Mouse (Mus musculus) stomach, postnatal 0 days (tissue): Measurements from ENCODE around the gene Krt16. TPM values are rescaled to one million over a fixed set of nuclear protein-coding genes. Genes with fewer than 3 reads are reported as not detected.

Source experiments
- ATAC-seq: fragments of 200-750 bp; cut with Nextera tagmentation; 2 replicates; pipeline ENCODE4 v1.8.0; 2017; ENCODE audit not compliant: low FRiP score, low TSS enrichment
- DNase-seq: peaks from one replicate; pipeline ENCODE4 v3.0.0-alpha.2; 2016; ENCODE audit warnings: low spot score
- H3K27ac ChIP-seq: fragments of 300-500 bp; sonication (generic); replicated peaks from 2 replicates; pipeline ENCODE4 v1.5.1; 2014; ENCODE audit warnings: mild to moderate bottlenecking, control low read depth
- H3K27me3 ChIP-seq: fragments of 300-500 bp; sonication (generic); 2 replicates; pipeline ENCODE4 v1.6.1; 2014; ENCODE audit warnings: low read length; ENCODE audit not compliant: control insufficient read depth, insufficient read depth
- H3K36me3 ChIP-seq: fragments of 300-500 bp; sonication (generic); 2 replicates; pipeline ENCODE4 v1.6.1; 2014; ENCODE audit warnings: low read length, mixed read lengths; ENCODE audit not compliant: control insufficient read depth, insufficient read depth
- H3K4me1 ChIP-seq: fragments of 300-500 bp; sonication (generic); replicated peaks from 2 replicates; pipeline ENCODE4 v1.6.1; 2014; ENCODE audit warnings: antibody characterized with exemption; ENCODE audit not compliant: control insufficient read depth, insufficient read depth
- H3K4me2 ChIP-seq: fragments of 300-500 bp; sonication (generic); replicated peaks from 2 replicates; pipeline ENCODE4 v1.6.1; 2014; ENCODE audit warnings: low read depth, mild to moderate bottlenecking, control low read depth, moderate library complexity
- H3K4me3 ChIP-seq: fragments of 300-500 bp; sonication (generic); 2 replicates; pipeline ENCODE4 v1.5.1; 2014; ENCODE audit warnings: low read depth, low read length, control low read depth
- H3K9ac ChIP-seq: fragments of 300-500 bp; sonication (generic); 2 replicates; pipeline ENCODE4 v1.6.1; 2014; ENCODE audit warnings: mild to moderate bottlenecking, low read length, control low read depth, mixed read lengths
- H3K9me3 ChIP-seq: fragments of 300-500 bp; sonication (generic); 2 replicates; pipeline ENCODE4 v1.6.1; 2016; ENCODE audit warnings: low read length; ENCODE audit not compliant: control insufficient read depth
- CTCF ChIP-seq: IDR thresholded peaks from 2 replicates; pipeline ENCODE4 v1.5.1; 2016; ENCODE audit warnings: antibody characterized with exemption, low read depth, mild to moderate bottlenecking, moderate library complexity
- EP300 ChIP-seq: optimal IDR thresholded peaks from 2 replicates; pipeline ENCODE3; 2016; ENCODE audit warnings: antibody characterized with exemption
- WGBS: fragments of 180-500 bp; shearing (Covaris S2); extraction: QIAGEN DNeasy Blood & Tissue Kit; methylation state at CpG from one replicate; pipeline ENCODE4 v1.1.7; 2014; 5-methylcytosine and 5-hydroxymethylcytosine counted together
- polyA plus RNA-seq: library from polyadenylated mRNA; unstranded; fragments of >200 nt; fragmentation: Nextera tagmentation; extraction: Ambion mirVana; gene quantifications from 2 replicates; pipeline ENCODE4 v1.2.1, GENCODE M21; 2015

Krt16 gene
- polyA plus RNA-seq, 1 experiment from 2014 or later = 2.1 TPM

DNA sequence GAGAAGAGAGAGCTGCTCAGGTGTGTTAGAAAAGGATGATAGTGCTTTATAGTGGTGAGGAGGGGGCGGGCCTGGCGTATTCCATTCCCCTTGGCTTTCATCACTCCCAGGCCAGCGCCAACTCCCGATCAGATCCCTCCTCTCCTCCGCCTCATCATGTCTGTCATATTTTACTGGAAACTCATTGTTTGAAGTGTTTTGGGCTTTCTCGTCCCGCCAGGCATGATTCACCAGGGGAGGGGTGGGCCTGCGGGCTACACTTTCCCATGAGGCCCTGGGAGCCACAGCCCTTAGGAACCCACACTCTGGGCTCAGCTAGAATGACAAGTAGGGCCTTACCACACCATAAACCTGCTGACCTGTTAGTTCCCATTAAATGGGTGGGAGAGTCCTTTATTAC is 41.2 kb downstream of the Krt16 start, which contains the start of gene Krt14:
Krt14 (minus strand) TSS at position 51 of the 400 bp plus-strand sequence.
- DNase-seq = no peak
- Histone ChIP-seq H3K4me1 (no peaks in the 10 kb centered on the region), H3K4me3 (peak within 1 kb of the TSS; percentile 15), H3K36me3 (no peaks in the 10 kb centered on the region), H3K9me3 (no peaks in the 10 kb centered on the region), H3K27me3 (no peaks in the 10 kb centered on the region), H3K27ac (peak within 1 kb of the TSS; percentile 63), H3K4me2 (no peak within 1 kb of the TSS), H3K9ac (no peak within 1 kb of the TSS)
- ATAC-seq = no peak
- no peak for TF ChIP-seq CTCF
- TF ChIP-seq EP300 = no peak
- 70% methylated on average over 8 of the region's 8 CpGs for WGBS

DNA sequence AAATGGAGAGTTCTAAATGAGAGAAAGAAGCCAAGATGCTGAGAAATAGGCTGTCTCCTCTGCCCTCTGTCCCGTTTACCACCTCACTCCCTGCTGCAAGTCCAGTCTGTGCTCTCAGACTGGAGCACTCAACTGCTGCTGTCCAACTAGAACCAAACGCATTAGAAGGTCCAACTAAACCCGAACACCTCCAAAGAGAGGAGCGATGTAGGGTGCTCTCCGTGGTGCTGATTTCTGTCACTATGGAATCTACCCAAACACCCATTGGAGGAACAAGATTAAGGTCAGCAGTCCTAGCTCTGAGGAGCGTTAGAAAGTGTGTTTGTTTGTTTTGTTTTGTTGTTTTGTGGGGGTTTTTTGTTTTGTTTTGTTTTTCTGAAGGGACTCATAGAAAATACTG is 45.3 kb downstream of the Krt16 start:
- no peak overlapping the region for H3K4me3 ChIP-seq
- ATAC-seq (no peak), DNase-seq (peak; percentile 69)
- no peaks in the 10 kb centered on the region for H3K27me3 ChIP-seq
- TF ChIP-seq CTCF (no peak), EP300 (no peak)
- H3K36me3 ChIP-seq = no peaks in the 10 kb centered on the region
- H3K4me2 ChIP-seq = no peak overlapping the region
- H3K27ac ChIP-seq = no peak overlapping the region
- 13% methylated on average over 6 of the region's 6 CpGs for WGBS
- no peaks in the 10 kb centered on the region for H3K4me1 ChIP-seq
- no peaks in the 10 kb centered on the region for H3K9me3 ChIP-seq
- H3K9ac ChIP-seq = no peak overlapping the region

DNA sequence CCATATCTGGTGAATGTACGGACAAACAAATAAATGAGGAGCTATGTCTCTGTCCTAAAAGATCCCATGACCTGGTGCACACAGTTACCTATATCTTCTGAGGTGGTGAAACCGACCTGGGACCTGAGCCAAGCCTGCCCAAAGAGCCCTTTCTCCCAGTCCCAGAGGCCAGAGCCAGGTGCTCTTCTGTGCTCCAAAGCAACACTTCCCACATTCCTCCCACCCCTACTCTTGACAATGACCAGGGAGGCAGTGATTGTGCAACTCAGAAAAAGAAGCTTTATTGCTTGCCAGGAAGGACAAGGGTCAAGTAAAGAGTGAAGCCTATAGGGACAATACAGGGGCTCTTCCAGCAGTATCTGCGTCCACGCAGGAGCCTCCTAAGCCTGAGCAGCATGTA is 45.8 kb downstream of the Krt16 start:
- no peaks in the 10 kb centered on the region for H3K27me3 ChIP-seq
- H3K4me3 ChIP-seq = no peak overlapping the region
- ATAC-seq (no peak), DNase-seq (no peak)
- TF ChIP-seq EP300 = no peak
- no peak for TF ChIP-seq CTCF
- H3K36me3 ChIP-seq = no peaks in the 10 kb centered on the region
- H3K4me2 ChIP-seq = no peak overlapping the region
- WGBS = 82% methylated on average over 4 of the region's 4 CpGs
- no peaks in the 10 kb centered on the region for H3K4me1 ChIP-seq
- no peak overlapping the region for H3K9ac ChIP-seq
- H3K27ac ChIP-seq = no peak overlapping the region
- no peaks in the 10 kb centered on the region for H3K9me3 ChIP-seq

DNA sequence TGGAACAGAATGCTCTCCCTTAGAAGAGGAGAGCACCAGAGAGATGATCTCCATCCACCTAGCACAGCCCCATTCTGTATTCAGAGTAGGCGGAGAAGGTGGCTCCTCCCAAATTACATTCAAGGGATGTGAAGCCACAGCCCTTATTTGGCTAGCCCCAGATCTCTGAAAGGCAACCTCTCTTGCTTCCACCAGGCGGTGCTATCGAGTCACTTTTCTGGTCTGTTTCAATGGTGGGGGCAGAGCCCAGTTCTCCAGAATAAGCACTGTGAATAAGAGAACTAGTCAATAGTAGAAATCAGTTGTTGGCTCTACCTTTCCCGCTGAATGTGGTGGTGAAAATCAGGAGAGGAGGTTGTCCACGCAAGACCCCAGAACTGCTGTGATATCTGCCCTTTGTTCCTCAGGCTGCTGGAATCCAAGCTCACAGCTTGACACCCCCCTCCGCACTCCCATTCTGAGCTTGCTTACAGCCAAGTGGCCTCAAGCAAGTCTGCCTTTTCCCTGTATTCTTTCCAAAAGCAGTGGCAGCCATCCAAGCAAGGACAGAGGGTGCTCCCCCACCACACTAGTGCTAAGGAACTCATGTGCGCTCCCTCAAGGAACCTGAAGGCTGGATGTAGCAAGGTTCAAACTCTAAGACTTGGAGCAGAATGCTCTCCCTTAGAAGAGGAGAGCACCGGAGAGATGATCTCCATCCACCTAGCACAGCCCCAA is 48.4 kb downstream of the Krt16 start:
- H3K27ac ChIP-seq = no peak overlapping the region
- H3K4me3 ChIP-seq = no peak overlapping the region
- no peak overlapping the region for H3K4me2 ChIP-seq
- ATAC-seq (no peak), DNase-seq (peak; percentile 61)
- H3K9ac ChIP-seq = no peak overlapping the region
- no peaks in the 10 kb centered on the region for H3K27me3 ChIP-seq
- H3K36me3 ChIP-seq = no peaks in the 10 kb centered on the region
- TF ChIP-seq EP300 (no peak), CTCF (peak; percentile 74)
- WGBS = 42% methylated on average over 8 of the region's 8 CpGs
- H3K9me3 ChIP-seq = no peaks in the 10 kb centered on the region
- no peaks in the 10 kb centered on the region for H3K4me1 ChIP-seq

DNA sequence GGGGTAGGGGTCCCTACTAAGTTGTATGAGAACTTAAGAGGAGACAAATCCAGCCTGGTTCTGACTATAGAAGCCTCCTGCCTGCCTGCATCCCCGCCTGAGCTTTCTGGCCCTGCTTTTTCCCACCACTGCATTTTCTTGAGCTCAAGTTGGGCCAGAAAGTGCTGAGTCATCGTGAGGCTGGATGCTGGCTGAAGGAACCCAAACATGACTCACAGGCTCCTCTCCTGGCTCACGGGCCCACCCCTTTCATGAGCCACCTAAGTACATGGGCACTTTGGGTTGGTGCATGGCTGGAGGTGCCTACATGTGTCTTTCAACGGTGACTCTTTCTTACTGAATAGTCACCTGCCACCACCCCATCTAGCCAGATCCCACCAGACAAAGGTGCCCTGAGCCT is 50.0 kb downstream of the Krt16 start:
- H3K27me3 ChIP-seq = no peaks in the 10 kb centered on the region
- no peak for DNase-seq
- no peaks in the 10 kb centered on the region for H3K9me3 ChIP-seq
- no peak overlapping the region for H3K4me2 ChIP-seq
- TF ChIP-seq EP300 (no peak), CTCF (no peak)
- no peaks in the 10 kb centered on the region for H3K4me1 ChIP-seq
- H3K4me3 ChIP-seq = no peak overlapping the region
- H3K9ac ChIP-seq = no peak overlapping the region
- no peak for ATAC-seq
- no peaks in the 10 kb centered on the region for H3K36me3 ChIP-seq
- 69% methylated on average over 4 of the region's 4 CpGs for WGBS
- H3K27ac ChIP-seq = no peak overlapping the region

Other genes with a start within 250 kb of the Krt16 start
- gene Krt33a, start 232.7 kb downstream of the Krt16 start, polyA plus RNA-seq = 0.05 and 0.17 TPM in 2 replicates
- 0.06 TPM in 1 of 2 replicates, not detected in the other for gene Krt33b, start 219.0 kb downstream of the Krt16 start, polyA plus RNA-seq
- 0.99 and 1.0 TPM in 2 replicates for gene Krt34, start 207.3 kb downstream of the Krt16 start, polyA plus RNA-seq
- gene Krt31, start 198.4 kb downstream of the Krt16 start, polyA plus RNA-seq = not detected in 2 replicates
- 0.59 and 0.65 TPM in 2 replicates for gene Krt32, start 160.7 kb downstream of the Krt16 start, polyA plus RNA-seq
- 0.21 and 0.33 TPM in 2 replicates for gene Krt35, start 152.7 kb downstream of the Krt16 start, polyA plus RNA-seq
- 0.30 and 0.48 TPM in 2 replicates for gene Krt36, start 143.3 kb downstream of the Krt16 start, polyA plus RNA-seq
- gene Krt13, start 127.3 kb downstream of the Krt16 start, polyA plus RNA-seq = 2,802 and 3,195 TPM in 2 replicates
- gene Krt15, start 113.0 kb downstream of the Krt16 start, polyA plus RNA-seq = 758 and 921 TPM in 2 replicates
- 1,512 and 1,618 TPM in 2 replicates for gene Krt19, start 100.2 kb downstream of the Krt16 start, polyA plus RNA-seq
- 0.04 TPM in 1 of 2 replicates, not detected in the other for gene Krt9, start 55.7 kb downstream of the Krt16 start, polyA plus RNA-seq
- 279 and 287 TPM in 2 replicates for gene Krt14, start 41.4 kb downstream of the Krt16 start, polyA plus RNA-seq
- 46.4 and 63.4 TPM in 2 replicates for gene Krt17, start 12.1 kb upstream of the Krt16 start, polyA plus RNA-seq
- 0.10 and 0.12 TPM in 2 replicates for gene Krt42, start 21.0 kb upstream of the Krt16 start, polyA plus RNA-seq
- 1,487 and 1,495 TPM in 2 replicates for gene Eif1, start 71.0 kb upstream of the Krt16 start, polyA plus RNA-seq
- gene Gast, start 85.5 kb upstream of the Krt16 start, polyA plus RNA-seq = 52.0 and 84.7 TPM in 2 replicates
- 7.9 and 10.1 TPM in 2 replicates for gene Hap1, start 107.2 kb upstream of the Krt16 start, polyA plus RNA-seq
- gene Jup, start 148.9 kb upstream of the Krt16 start, polyA plus RNA-seq = 234 and 259 TPM in 2 replicates
- gene P3h4, start 165.9 kb upstream of the Krt16 start, polyA plus RNA-seq = 40.6 and 43.2 TPM in 2 replicates
- 59.5 and 62.1 TPM in 2 replicates for gene Fkbp10, start 166.8 kb upstream of the Krt16 start, polyA plus RNA-seq
- gene Nt5c3b, start 192.9 kb upstream of the Krt16 start, polyA plus RNA-seq = 69.6 and 70.7 TPM in 2 replicates
- gene Klhl10, start 193.0 kb upstream of the Krt16 start, polyA plus RNA-seq = 0.16 and 0.22 TPM in 2 replicates
- gene Klhl11, start 223.8 kb upstream of the Krt16 start, polyA plus RNA-seq = 2.6 and 3.3 TPM in 2 replicates